Mouse (Mus musculus) cerebellum, adult 11-12 months (tissue): Measurements from ENCODE around the gene Gm21882.
"Not testable (repeated sequence)": the region's sequence is repeated elsewhere in the genome, so short reads cannot be mapped to it uniquely, and the experiment has no call there.

Source experiments
- DNase-seq: peaks from one replicate; pipeline ENCODE4 v3.0.0; 2022

Gm21882 gene

DNA sequence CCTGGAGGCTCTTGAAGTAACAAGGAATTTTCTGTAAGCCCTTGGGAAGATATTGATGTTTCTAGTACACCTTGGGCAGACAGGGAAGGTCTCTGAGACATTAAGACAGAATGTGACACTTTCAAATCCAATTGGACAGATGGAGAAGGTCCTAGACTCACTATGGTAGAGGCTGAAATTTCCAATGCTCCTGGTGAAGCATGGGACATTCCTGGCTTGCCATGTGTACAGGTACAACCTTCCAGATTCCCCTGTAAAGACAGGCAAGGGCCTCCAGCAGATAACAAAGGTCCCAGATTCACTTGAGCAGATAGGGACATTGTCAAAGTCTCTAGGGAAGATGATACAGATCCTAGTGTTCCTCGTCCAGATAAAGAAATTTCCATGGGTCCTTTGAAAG, at the start of gene Gm21882:
Gene Gm21882 (minus strand): TSS at position 101 of the 400 bp plus-strand sequence.
- DNase-seq = not testable (repeated sequence)
